Mouse (Mus musculus): ENCODE data around the gene Atg5. TPM values are rescaled to one million over a fixed set of nuclear protein-coding genes. Genes with fewer than 3 reads are reported as not detected.
"Not testable (repeated sequence)": the region's sequence is repeated elsewhere in the genome, so short reads cannot be mapped to it uniquely, and the experiment has no call there.

Atg5 gene
- polyA plus RNA-seq, 1 experiment from 2014 or later: 60.4 TPM

GRCm38 (mm10) chr10:44323836-44324235, 55.7 kb downstream of the Atg5 start:
- H3K36me3 ChIP-seq (ENCODE audit: control insufficient read depth, insufficient read depth, low read length): no peaks in the 10 kb centered on the region
- no peaks in the 10 kb centered on the region for H3K9me3 ChIP-seq (ENCODE audit: control insufficient read depth, low read length)
- H3K4me1 ChIP-seq (ENCODE audit: control insufficient read depth, insufficient read depth, low read length): peaks cover 4% of the 10 kb centered on the region; the same call in 1 of the 2 replicates
- ATAC-seq (ENCODE audit: low FRiP score): no peak
- no peak overlapping the region for H3K4me3 ChIP-seq (ENCODE audit: low read depth, low read length)
- no peak overlapping the region for H3K9ac ChIP-seq (ENCODE audit: low read length)
- no peak overlapping the region for H3K27ac ChIP-seq (ENCODE audit: low read depth, low read length)
- no peak overlapping the region for H3K4me2 ChIP-seq
- DNase-seq (ENCODE audit: low spot score, missing footprints): peak; percentile 56
- no peaks in the 10 kb centered on the region for H3K27me3 ChIP-seq (ENCODE audit: control insufficient read depth, insufficient read depth, low read length)
- 80% methylated on average over 8 of the region's 8 CpGs for WGBS

- no peak overlapping the region for H3K4me3 ChIP-seq (ENCODE audit: low read depth, low read length)
- no peak overlapping the region for H3K4me2 ChIP-seq
- 74% methylated on average over 13 of the region's 13 CpGs for WGBS
- peak; percentile 79 for DNase-seq (ENCODE audit: low spot score, missing footprints)
- no peak overlapping the region for H3K9ac ChIP-seq (ENCODE audit: low read length)
- 0 out of 2 replicates have a peak, but pooled peaks have one; percentile 40 for ATAC-seq (ENCODE audit: low FRiP score)
- H3K4me1 ChIP-seq (ENCODE audit: control insufficient read depth, insufficient read depth, low read length): peaks cover 4% of the 10 kb centered on the region; the same call in 1 of the 2 replicates
- H3K9me3 ChIP-seq (ENCODE audit: control insufficient read depth, low read length): no peaks in the 10 kb centered on the region
- no peak overlapping the region for H3K27ac ChIP-seq (ENCODE audit: low read depth, low read length)
- no peaks in the 10 kb centered on the region for H3K36me3 ChIP-seq (ENCODE audit: control insufficient read depth, insufficient read depth, low read length)
- H3K27me3 ChIP-seq (ENCODE audit: control insufficient read depth, insufficient read depth, low read length): no peaks in the 10 kb centered on the region
Measured at GRCm38 (mm10) chr10:44325551-44326500, 57.7 kb downstream of the Atg5 start.

- no peaks in the 10 kb centered on the region for H3K9me3 ChIP-seq (ENCODE audit: control insufficient read depth, low read length)
- ATAC-seq (ENCODE audit: low FRiP score) (no peak), DNase-seq (ENCODE audit: low spot score, missing footprints) (peak; percentile 54)
- no peak overlapping the region for H3K4me3 ChIP-seq (ENCODE audit: low read depth, low read length)
- WGBS: 91% methylated on average over 9 of the region's 9 CpGs
- H3K36me3 ChIP-seq (ENCODE audit: control insufficient read depth, insufficient read depth, low read length): no peaks in the 10 kb centered on the region
- no peak overlapping the region for H3K9ac ChIP-seq (ENCODE audit: low read length)
- peaks cover 4% of the 10 kb centered on the region; the same call in 1 of the 2 replicates for H3K4me1 ChIP-seq (ENCODE audit: control insufficient read depth, insufficient read depth, low read length)
- H3K4me2 ChIP-seq: no peak overlapping the region
- no peaks in the 10 kb centered on the region for H3K27me3 ChIP-seq (ENCODE audit: control insufficient read depth, insufficient read depth, low read length)
- no peak overlapping the region for H3K27ac ChIP-seq (ENCODE audit: low read depth, low read length)
Measured at GRCm38 (mm10) chr10:44327057-44327456, 58.9 kb downstream of the Atg5 start.

GRCm38 (mm10) chr10:44328347-44328746, 60.2 kb downstream of the Atg5 start:
- Histone ChIP-seq H3K4me1 (ENCODE audit: control insufficient read depth, insufficient read depth, low read length) (peaks cover 4% of the 10 kb centered on the region; the same call in 1 of the 2 replicates), H3K9me3 (ENCODE audit: control insufficient read depth, low read length) (no peaks in the 10 kb centered on the region), H3K36me3 (ENCODE audit: control insufficient read depth, insufficient read depth, low read length) (no peaks in the 10 kb centered on the region), H3K27me3 (ENCODE audit: control insufficient read depth, insufficient read depth, low read length) (no peaks in the 10 kb centered on the region), H3K9ac (ENCODE audit: low read length) (no peak overlapping the region), H3K27ac (ENCODE audit: low read depth, low read length) (no peak overlapping the region), H3K4me3 (ENCODE audit: low read depth, low read length) (no peak overlapping the region), H3K4me2 (no peak overlapping the region)
- 76% methylated on average over 3 of the region's 3 CpGs for WGBS
- ATAC-seq (ENCODE audit: low FRiP score) (no peak), DNase-seq (ENCODE audit: low spot score, missing footprints) (peak; percentile 87)

- H3K4me2 ChIP-seq: no peak overlapping the region
- H3K36me3 ChIP-seq (ENCODE audit: control insufficient read depth, insufficient read depth, low read length): no peaks in the 10 kb centered on the region
- H3K27ac ChIP-seq (ENCODE audit: low read depth, low read length): no peak overlapping the region
- H3K9ac ChIP-seq (ENCODE audit: low read length): no peak overlapping the region
- H3K9me3 ChIP-seq (ENCODE audit: control insufficient read depth, low read length): no peaks in the 10 kb centered on the region
- H3K27me3 ChIP-seq (ENCODE audit: control insufficient read depth, insufficient read depth, low read length): no peaks in the 10 kb centered on the region
- H3K4me1 ChIP-seq (ENCODE audit: control insufficient read depth, insufficient read depth, low read length): peaks cover 2% of the 10 kb centered on the region; the same call in 1 of the 2 replicates
- 97% methylated on average over 1 of the region's 1 CpGs for WGBS
- peak; percentile 49 for DNase-seq (ENCODE audit: low spot score, missing footprints)
- no peak for ATAC-seq (ENCODE audit: low FRiP score)
- no peak overlapping the region for H3K4me3 ChIP-seq (ENCODE audit: low read depth, low read length)
Measured at GRCm38 (mm10) chr10:44330717-44331116, 62.6 kb downstream of the Atg5 start.

GRCm38 (mm10) chr10:44331469-44331868, 63.3 kb downstream of the Atg5 start:
- WGBS: 81% methylated on average over 2 of the region's 2 CpGs
- ATAC-seq (ENCODE audit: low FRiP score) (no peak), DNase-seq (ENCODE audit: low spot score, missing footprints) (no peak)
- H3K27me3 ChIP-seq (ENCODE audit: control insufficient read depth, insufficient read depth, low read length): no peaks in the 10 kb centered on the region
- H3K4me3 ChIP-seq (ENCODE audit: low read depth, low read length): no peak overlapping the region
- H3K4me2 ChIP-seq: no peak overlapping the region
- H3K4me1 ChIP-seq (ENCODE audit: control insufficient read depth, insufficient read depth, low read length): no peaks in the 10 kb centered on the region
- H3K36me3 ChIP-seq (ENCODE audit: control insufficient read depth, insufficient read depth, low read length): no peaks in the 10 kb centered on the region
- no peaks in the 10 kb centered on the region for H3K9me3 ChIP-seq (ENCODE audit: control insufficient read depth, low read length)
- H3K9ac ChIP-seq (ENCODE audit: low read length): no peak overlapping the region
- H3K27ac ChIP-seq (ENCODE audit: low read depth, low read length): no peak overlapping the region

- not testable (repeated sequence) for H3K9me3 ChIP-seq (ENCODE audit: control insufficient read depth, low read length); ATAC-seq (ENCODE audit: low FRiP score); H3K4me2 ChIP-seq; DNase-seq (ENCODE audit: low spot score, missing footprints); H3K9ac ChIP-seq (ENCODE audit: low read length); H3K36me3 ChIP-seq (ENCODE audit: control insufficient read depth, insufficient read depth, low read length); H3K4me3 ChIP-seq (ENCODE audit: low read depth, low read length); H3K4me1 ChIP-seq (ENCODE audit: control insufficient read depth, insufficient read depth, low read length); H3K27ac ChIP-seq (ENCODE audit: low read depth, low read length); H3K27me3 ChIP-seq (ENCODE audit: control insufficient read depth, insufficient read depth, low read length)
- WGBS: 91% methylated on average over 3 of the region's 3 CpGs
Measured at GRCm38 (mm10) chr10:44332656-44333055, 64.5 kb downstream of the Atg5 start.

- not testable (repeated sequence) for H3K4me1 ChIP-seq (ENCODE audit: control insufficient read depth, insufficient read depth, low read length); H3K9ac ChIP-seq (ENCODE audit: low read length); H3K4me2 ChIP-seq; H3K27me3 ChIP-seq (ENCODE audit: control insufficient read depth, insufficient read depth, low read length); H3K36me3 ChIP-seq (ENCODE audit: control insufficient read depth, insufficient read depth, low read length); H3K9me3 ChIP-seq (ENCODE audit: control insufficient read depth, low read length); ATAC-seq (ENCODE audit: low FRiP score); H3K4me3 ChIP-seq (ENCODE audit: low read depth, low read length); H3K27ac ChIP-seq (ENCODE audit: low read depth, low read length)
- 86% methylated on average over 3 of the region's 3 CpGs for WGBS
- peak; percentile 31 for DNase-seq (ENCODE audit: low spot score, missing footprints)
Measured at GRCm38 (mm10) chr10:44336641-44337382, 68.7 kb downstream of the Atg5 start.

GRCm38 (mm10) chr10:44338571-44338970, 70.4 kb downstream of the Atg5 start:
- Histone ChIP-seq H3K36me3 (ENCODE audit: control insufficient read depth, insufficient read depth, low read length) (no peaks in the 10 kb centered on the region), H3K9me3 (ENCODE audit: control insufficient read depth, low read length) (no peaks in the 10 kb centered on the region), H3K4me1 (ENCODE audit: control insufficient read depth, insufficient read depth, low read length) (0 out of 2 replicates have a peak, but pooled peaks cover 4% of the 10 kb centered on the region), H3K4me2 (no peak overlapping the region), H3K27ac (ENCODE audit: low read depth, low read length) (no peak overlapping the region), H3K4me3 (ENCODE audit: low read depth, low read length) (no peak overlapping the region), H3K27me3 (ENCODE audit: control insufficient read depth, insufficient read depth, low read length) (no peaks in the 10 kb centered on the region), H3K9ac (ENCODE audit: low read length) (no peak overlapping the region)
- ATAC-seq (ENCODE audit: low FRiP score) (no peak), DNase-seq (ENCODE audit: low spot score, missing footprints) (peak; percentile 80)
- WGBS: 41% methylated on average over 6 of the region's 6 CpGs

Measured in midbrain, embryonic 11.5 days (tissue).